Mouse (Mus musculus) olfactory bulb, adult 2 months (tissue): ENCODE data around the gene Lrfn1. TPM values are rescaled to one million over a fixed set of nuclear protein-coding genes. Genes with fewer than 3 reads are reported as not detected.
A peak's percentile ranks its signal among the peaks of the same experiment; 100 is the strongest.

Experiments used
- H3K27ac ChIP-seq: fragments of 200-500 bp; 2 replicates; pipeline ENCODE4 v1.5.1; 2012; ENCODE audit warnings: low read depth, low read length; ENCODE audit not compliant: insufficient read depth
- H3K4me1 ChIP-seq: fragments of 200-500 bp; 2 replicates; pipeline ENCODE4 v1.6.1; 2012; ENCODE audit warnings: low read length; ENCODE audit not compliant: control insufficient read depth, insufficient read depth
- H3K4me3 ChIP-seq: fragments of 200-500 bp; 2 replicates; pipeline ENCODE4 v1.5.1; 2012; ENCODE audit warnings: mild to moderate bottlenecking, low read depth, low read length, moderate library complexity; ENCODE audit not compliant: insufficient read depth
- CTCF ChIP-seq: fragments of 200-500 bp; IDR thresholded peaks from 2 replicates; pipeline ENCODE4 v1.5.1; 2012; ENCODE audit warnings: low read depth, mild to moderate bottlenecking, low read length, moderate library complexity; ENCODE audit not compliant: insufficient read depth
- POLR2A ChIP-seq: fragments of 200-500 bp; IDR thresholded peaks from 2 replicates; pipeline ENCODE4 v1.6.1; 2012; ENCODE audit warnings: mild to moderate bottlenecking, low read depth, low read length, moderate library complexity; ENCODE audit not compliant: insufficient read depth
- WGBS: fragments of 180-500 bp; shearing (Covaris S2); methylation state at CpG from one replicate; pipeline ENCODE4 v1.1.7; 2018; 5-methylcytosine and 5-hydroxymethylcytosine counted together
- polyA plus RNA-seq: library from polyadenylated mRNA; stranded (reverse); fragments of >200 nt; gene quantifications from 2 replicates; pipeline ENCODE4 v1.2.4, GENCODE M21; 2012; ENCODE audit warnings: low replicate concordance; ENCODE audit not compliant: missing spikeins, insufficient read depth, insufficient read length

Lrfn1 gene
- not detected in 2 replicates for polyA plus RNA-seq

DNA sequence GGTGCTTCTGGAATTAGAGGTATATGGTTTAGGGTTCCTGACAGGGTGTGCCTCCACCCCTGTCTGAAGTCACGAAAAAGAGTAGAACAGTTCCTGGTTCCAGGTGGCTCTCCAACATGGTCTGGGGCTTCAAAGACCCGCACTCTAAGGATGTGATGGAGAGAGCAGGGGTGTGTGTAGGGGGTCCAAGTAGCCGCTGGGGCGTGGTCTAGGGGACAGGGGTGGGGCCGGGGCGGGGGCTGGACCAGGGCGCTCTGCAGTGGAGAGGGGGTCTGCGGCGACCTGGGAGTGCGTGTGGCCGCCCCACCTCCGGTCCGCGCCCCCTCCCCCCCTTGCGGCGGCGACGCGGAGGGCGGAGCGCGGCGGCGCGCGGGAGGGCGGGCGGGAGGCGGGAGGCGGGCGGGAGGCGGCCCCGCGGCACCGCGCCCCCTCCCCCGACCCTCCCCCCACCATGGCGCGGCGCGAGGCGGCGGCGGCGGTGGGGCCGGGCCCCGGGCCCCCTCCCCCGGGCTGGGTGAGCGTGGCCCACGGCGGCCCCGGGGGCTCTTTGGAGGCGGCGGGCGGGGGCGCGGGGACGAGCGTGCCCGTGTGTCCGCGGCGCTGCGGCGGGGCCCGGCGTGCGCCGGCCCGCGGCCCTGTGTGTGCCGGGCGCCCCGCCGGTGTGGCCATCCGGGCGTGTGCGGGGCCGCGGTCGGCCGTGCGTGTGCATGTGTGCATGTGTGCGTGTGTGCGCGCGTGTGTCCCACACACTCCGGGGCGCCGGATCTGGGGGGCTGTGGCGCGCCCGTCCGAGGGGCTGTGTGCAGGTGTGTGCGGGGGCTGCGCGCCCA is at the start of gene Lrfn1:
Gene Lrfn1 (plus strand): TSS at position 450 of the 830 bp plus-strand sequence.
- TF ChIP-seq CTCF, result no peak
- TF ChIP-seq POLR2A, result no peak
- Histone ChIP-seq H3K27ac (0 out of 2 replicates have a peak within 1 kb of the TSS, but pooled peaks have one; percentile 17), H3K4me1 (peaks cover 11% of the 10 kb centered on the region), H3K4me3 (peak within 1 kb of the TSS; percentile 98)
- under 1% methylated on average over 50 of the region's 97 CpGs for WGBS

DNA sequence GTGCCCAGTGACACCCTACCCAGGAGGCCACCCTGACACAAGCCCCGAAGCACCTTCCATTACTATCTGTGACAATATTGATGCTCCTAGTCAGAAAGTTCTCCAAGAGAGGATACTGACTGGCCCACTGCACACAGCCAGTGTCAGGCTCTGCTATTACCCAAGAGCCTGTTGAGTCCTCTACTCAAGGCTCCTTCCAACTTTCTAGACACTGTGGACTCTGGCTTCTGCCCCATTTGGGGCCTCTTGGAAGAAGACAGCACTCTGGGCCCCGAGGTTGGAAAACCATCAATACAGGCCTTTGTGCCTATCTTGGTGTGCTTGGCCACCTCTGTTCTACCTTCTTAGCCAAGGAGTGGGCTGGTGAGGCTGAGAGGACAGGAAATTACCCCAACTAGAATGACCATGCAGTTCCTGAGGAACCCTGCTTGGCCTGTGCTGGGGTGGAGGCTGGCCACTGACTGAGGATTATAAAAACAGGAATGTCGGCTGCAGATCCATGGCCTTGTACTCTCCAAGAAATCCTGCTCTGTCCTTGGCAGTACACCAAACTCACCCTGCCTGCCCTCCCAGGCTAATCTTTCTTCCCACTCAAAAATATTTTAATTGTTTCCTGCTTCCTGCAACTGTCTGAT is 40.8 kb upstream of the Lrfn1 start:
- TF ChIP-seq POLR2A (no peak), CTCF (no peak)
- 0 out of 2 replicates have a peak, but pooled peaks cover 2% of the 10 kb centered on the region for H3K4me1 ChIP-seq
- no peak overlapping the region for H3K27ac ChIP-seq
- no peak overlapping the region for H3K4me3 ChIP-seq
- WGBS, result 67% methylated on average over 3 of the region's 3 CpGs

DNA sequence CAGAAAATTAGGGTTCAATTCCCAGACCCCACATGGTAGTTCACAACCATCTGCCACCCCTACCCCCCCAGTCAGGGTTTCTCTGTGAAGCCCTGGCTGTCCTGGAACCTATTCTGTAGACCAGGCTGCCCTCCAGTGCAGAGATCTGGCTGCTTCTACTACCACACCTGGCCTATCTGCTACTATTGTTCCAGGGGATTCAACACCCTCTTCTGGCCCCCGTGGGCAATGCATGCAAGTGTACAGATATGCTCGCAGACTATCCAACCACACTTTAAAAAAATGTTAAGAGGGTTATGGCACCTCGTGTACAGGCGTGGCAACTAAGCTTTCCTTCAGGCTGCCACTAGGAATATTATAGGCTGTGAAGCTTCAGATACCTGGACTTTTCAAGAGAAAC is 39.0 kb upstream of the Lrfn1 start:
- H3K27ac ChIP-seq, result no peak overlapping the region
- no peak overlapping the region for H3K4me3 ChIP-seq
- H3K4me1 ChIP-seq, result 0 out of 2 replicates have a peak, but pooled peaks cover 2% of the 10 kb centered on the region
- TF ChIP-seq POLR2A (no peak), CTCF (no peak)
- WGBS, result 86% methylated on average over 4 of the region's 4 CpGs

DNA sequence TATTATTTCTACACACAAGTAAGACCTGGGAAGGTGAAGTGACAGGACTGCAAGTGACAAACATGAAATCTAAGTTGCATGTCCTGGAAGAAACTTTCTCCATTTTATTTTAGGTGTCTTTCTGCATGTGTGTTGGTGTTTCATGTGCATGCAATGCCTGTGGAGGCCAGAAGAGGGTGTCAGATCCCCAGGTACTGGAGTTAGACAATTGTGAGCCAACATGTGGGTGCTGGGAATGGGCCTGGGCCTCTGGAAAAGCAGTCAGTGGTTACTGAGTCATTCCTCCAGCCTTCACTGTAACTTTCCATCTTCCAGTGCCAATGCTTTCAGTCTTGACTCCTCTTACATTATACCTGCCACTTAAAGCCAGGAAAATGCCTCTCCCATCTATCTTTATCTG is 34.4 kb upstream of the Lrfn1 start:
- TF ChIP-seq POLR2A, result no peak
- TF ChIP-seq CTCF, result no peak
- Histone ChIP-seq H3K4me3 (no peak overlapping the region), H3K27ac (no peak overlapping the region), H3K4me1 (peaks cover 4% of the 10 kb centered on the region; the same call in 1 of the 2 replicates)

DNA sequence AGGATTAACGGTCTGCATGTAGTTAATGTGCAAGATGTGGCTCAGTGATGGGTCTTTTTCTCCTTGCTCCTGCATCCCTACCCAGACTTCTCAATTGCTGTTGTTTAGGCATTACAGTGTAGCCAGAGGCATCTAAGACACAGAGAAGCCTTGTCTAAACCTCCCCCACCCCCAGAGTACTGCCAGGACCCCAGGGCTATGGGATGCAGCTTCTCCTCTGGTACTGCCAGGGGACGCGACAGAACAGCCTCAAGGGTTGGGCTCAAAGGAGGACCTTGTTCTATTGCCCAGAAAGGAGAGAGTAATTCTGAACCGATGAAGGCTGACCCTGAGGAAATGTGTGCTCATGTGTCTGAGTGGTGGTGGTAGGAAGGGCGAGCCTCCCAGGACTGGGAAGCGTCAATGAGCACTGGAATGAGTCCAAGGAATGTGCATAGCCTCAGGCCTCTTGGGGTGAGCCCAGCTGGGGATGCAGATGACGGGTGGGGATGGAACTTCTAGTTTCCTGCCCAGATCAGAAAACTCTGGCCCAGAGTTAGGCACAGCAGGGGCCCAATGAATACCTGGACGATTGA is 33.6 kb upstream of the Lrfn1 start:
- 43% methylated on average over 8 of the region's 8 CpGs for WGBS

DNA sequence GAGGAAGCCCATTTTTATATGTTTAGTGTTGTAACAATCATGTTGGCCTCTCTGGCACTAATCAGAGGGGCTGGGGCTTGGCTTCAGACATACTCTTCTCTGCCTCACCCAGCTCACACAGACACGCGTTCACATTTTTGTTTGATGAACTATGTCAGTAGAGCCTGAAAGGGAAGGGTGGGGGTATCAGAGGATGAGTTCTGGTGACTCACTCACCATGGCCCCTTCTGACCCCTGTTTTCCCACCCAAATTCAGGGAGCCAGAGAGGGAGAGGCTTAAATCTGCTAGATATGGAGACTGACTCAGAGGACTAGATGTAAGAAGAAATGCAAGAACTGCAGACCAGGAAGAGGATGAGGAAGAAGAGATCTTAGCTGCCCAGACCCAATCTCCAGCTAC is 32.4 kb upstream of the Lrfn1 start:
- TF ChIP-seq CTCF (no peak), POLR2A (no peak)
- 83% methylated on average over 2 of the region's 2 CpGs for WGBS

More for the DNA sequence above, 33.6 kb upstream of the Lrfn1 start:
- no peak for TF ChIP-seq CTCF
- TF ChIP-seq POLR2A, result no peak
- H3K4me3 ChIP-seq, result no peak overlapping the region
- H3K4me1 ChIP-seq, result peaks cover 4% of the 10 kb centered on the region; the same call in 1 of the 2 replicates
- no peak overlapping the region for H3K27ac ChIP-seq

DNA sequence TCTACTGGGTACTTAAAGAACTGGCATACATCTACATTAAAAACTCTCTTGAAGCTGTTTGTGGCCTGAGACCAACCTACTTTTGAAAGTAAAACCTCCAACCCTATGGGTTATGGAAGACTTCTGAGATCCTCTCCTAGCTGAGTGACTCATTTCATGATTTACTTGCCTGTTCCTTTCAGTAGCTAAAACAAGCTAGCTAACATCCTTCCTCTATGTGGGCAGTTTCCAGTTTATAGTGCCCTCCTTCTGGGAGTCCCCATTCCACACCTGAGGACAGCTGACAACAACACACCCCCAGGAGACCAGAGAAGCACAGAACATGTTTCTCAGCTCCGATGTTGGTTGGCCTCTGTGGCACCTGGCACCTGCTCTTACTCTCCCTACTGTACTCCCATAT is 28.8 kb upstream of the Lrfn1 start:
- TF ChIP-seq CTCF (no peak), POLR2A (no peak)
- Histone ChIP-seq H3K4me3 (no peak overlapping the region), H3K27ac (no peak overlapping the region), H3K4me1 (peaks cover 4% of the 10 kb centered on the region; the same call in 1 of the 2 replicates)
- 90% methylated on average over 1 of the region's 1 CpGs for WGBS

More for the DNA sequence above, 32.4 kb upstream of the Lrfn1 start:
- H3K4me3 ChIP-seq, result no peak overlapping the region
- H3K27ac ChIP-seq, result no peak overlapping the region
- H3K4me1 ChIP-seq, result peaks cover 4% of the 10 kb centered on the region; the same call in 1 of the 2 replicates

DNA sequence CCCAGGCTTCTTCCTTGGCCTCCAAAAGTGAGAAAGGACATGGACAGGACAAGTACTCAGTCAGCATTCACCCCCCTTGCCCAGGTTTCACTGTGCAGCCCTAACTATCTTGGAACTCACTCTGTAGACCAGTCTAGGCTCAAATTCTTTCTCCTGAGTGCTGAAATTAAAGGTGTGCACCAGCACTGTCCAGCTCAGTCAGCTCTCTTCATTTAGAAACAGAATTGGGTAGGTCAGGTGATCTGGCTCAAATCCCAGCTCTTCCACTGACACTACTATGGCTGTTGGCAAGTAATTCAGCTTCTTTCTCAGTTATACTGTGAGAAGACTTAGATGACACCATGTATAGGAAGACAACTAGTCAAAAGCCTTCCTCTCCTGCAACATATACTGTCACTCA is 24.0 kb upstream of the Lrfn1 start:
- TF ChIP-seq POLR2A (no peak), CTCF (no peak)
- H3K4me3 ChIP-seq, result no peak overlapping the region
- H3K27ac ChIP-seq, result no peak overlapping the region
- no peaks in the 10 kb centered on the region for H3K4me1 ChIP-seq

DNA sequence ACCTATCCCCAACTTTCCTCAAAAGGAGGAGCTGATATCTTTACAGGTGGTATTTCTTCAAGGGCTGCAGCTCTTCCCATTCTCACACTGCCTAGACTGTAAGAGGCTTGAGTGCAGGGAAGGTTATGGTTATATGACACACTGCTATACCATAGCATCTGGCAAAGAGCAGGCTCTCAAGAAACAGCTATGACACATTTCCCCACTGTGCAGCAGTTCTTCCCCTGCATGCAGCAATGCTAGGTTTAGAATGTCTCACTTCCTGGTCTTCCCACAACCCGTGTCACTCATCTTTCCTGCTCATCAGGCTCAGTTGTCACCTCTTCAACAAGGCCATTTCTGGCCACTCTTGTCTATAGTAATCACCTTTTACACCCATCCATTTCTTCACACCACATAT is 21.3 kb upstream of the Lrfn1 start:
- Histone ChIP-seq H3K27ac (no peak overlapping the region), H3K4me3 (no peak overlapping the region), H3K4me1 (no peaks in the 10 kb centered on the region)
- TF ChIP-seq POLR2A (no peak), CTCF (no peak)
- WGBS, result 74% methylated on average over 1 of the region's 1 CpGs
